Mouse (Mus musculus) olfactory bulb, adult 2 months (tissue): ENCODE measurements around the gene Ifitm1. TPM values are rescaled to one million over a fixed set of nuclear protein-coding genes. Genes with fewer than 3 reads are reported as not detected.
"Not testable (repeated sequence)": the region's sequence is repeated elsewhere in the genome, so short reads cannot be mapped to it uniquely, and the experiment has no call there.

Source experiments
- H3K27ac ChIP-seq: fragments of 200-500 bp; 2 replicates; pipeline ENCODE4 v1.5.1; 2012; ENCODE audit warnings: low read depth, low read length; ENCODE audit not compliant: insufficient read depth
- H3K4me1 ChIP-seq: fragments of 200-500 bp; 2 replicates; pipeline ENCODE4 v1.6.1; 2012; ENCODE audit warnings: low read length; ENCODE audit not compliant: control insufficient read depth, insufficient read depth
- H3K4me3 ChIP-seq: fragments of 200-500 bp; 2 replicates; pipeline ENCODE4 v1.5.1; 2012; ENCODE audit warnings: mild to moderate bottlenecking, low read depth, low read length, moderate library complexity; ENCODE audit not compliant: insufficient read depth
- CTCF ChIP-seq: fragments of 200-500 bp; IDR thresholded peaks from 2 replicates; pipeline ENCODE4 v1.5.1; 2012; ENCODE audit warnings: low read depth, mild to moderate bottlenecking, low read length, moderate library complexity; ENCODE audit not compliant: insufficient read depth
- POLR2A ChIP-seq: fragments of 200-500 bp; IDR thresholded peaks from 2 replicates; pipeline ENCODE4 v1.6.1; 2012; ENCODE audit warnings: mild to moderate bottlenecking, low read depth, low read length, moderate library complexity; ENCODE audit not compliant: insufficient read depth
- WGBS: fragments of 180-500 bp; shearing (Covaris S2); methylation state at CpG from one replicate; pipeline ENCODE4 v1.1.7; 2018; 5-methylcytosine and 5-hydroxymethylcytosine counted together
- polyA plus RNA-seq: library from polyadenylated mRNA; stranded (reverse); fragments of >200 nt; gene quantifications from 2 replicates; pipeline ENCODE4 v1.2.4, GENCODE M21; 2012; ENCODE audit warnings: low replicate concordance; ENCODE audit not compliant: missing spikeins, insufficient read depth, insufficient read length

The Ifitm1 gene
- polyA plus RNA-seq, 1 experiment: not detected

DNA sequence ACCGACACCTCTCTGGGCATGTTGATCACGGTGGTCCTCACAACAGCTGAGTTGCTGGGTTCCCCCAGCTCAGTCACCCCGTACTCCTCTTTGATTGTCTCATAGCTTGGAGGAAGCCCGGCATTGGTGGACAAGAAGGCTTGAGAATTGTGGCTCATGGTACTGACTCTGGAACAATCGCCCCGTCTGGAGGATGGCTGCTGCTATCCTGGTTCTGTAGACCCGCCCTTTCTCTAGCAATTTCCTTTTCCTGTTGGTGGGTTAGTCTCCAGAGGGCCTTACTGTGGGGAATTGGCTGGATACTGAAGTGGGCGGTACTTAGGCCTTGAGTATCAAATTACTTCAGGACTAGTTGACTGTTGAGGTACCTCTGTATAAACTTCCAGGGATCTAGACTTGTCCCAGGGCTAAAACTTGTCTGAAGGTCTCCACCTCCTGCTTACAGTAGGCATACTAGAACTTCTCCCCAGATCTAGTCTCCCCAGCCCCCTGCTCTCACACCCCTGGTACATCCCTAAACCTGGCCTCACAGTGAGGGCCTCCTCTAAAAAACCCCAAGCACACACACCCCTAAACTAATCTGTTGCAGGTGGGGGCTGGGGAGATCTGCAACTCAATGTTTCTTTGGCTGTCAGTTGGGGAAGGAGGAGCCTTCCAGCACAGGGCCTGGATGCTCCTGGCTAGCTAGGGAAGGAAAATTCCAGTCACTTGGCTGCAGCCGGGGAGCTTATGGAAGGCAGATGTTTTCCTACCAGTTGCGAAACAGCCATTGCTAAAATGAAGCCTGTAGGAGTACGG lies 11.1 kb upstream of the Ifitm1 start, which contains the start of the genes Gm45717 and Ifitm2:
TSS of gene Gm45717 (minus strand) at position 180 of the 798 bp plus-strand sequence.
TSS of gene Ifitm2 (minus strand) at position 230 of the 798 bp plus-strand sequence.
- peak within 1 kb of the TSS; percentile 30 for H3K4me3 ChIP-seq
- no peak for TF ChIP-seq CTCF
- no peak for TF ChIP-seq POLR2A
- WGBS: 47% methylated on average over 11 of the region's 11 CpGs
- no peak within 1 kb of the TSS for H3K27ac ChIP-seq
- peaks cover 4% of the 10 kb centered on the region; the same call in 1 of the 2 replicates for H3K4me1 ChIP-seq

DNA sequence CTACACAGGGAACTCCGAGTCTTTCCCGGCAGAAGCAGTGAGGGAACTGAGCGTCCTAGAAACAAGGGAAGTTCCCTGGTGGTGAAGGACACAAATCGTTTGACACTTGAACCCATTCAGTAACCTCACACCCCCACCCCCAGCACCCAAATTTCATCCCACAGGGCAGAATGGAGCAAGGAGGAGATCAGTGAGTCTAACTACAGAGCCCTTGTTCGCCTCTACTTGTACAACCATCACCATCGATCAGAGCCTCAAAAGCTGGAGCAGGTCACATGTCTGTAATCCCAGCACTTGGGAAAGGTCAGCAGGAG lies 10.5 kb upstream of the Ifitm1 start:
- TF ChIP-seq POLR2A: no peak
- no peak for TF ChIP-seq CTCF
- no peak overlapping the region for H3K4me3 ChIP-seq
- peaks cover 4% of the 10 kb centered on the region; the same call in 1 of the 2 replicates for H3K4me1 ChIP-seq
- no peak overlapping the region for H3K27ac ChIP-seq
- 62% methylated on average over 6 of the region's 6 CpGs for WGBS

DNA sequence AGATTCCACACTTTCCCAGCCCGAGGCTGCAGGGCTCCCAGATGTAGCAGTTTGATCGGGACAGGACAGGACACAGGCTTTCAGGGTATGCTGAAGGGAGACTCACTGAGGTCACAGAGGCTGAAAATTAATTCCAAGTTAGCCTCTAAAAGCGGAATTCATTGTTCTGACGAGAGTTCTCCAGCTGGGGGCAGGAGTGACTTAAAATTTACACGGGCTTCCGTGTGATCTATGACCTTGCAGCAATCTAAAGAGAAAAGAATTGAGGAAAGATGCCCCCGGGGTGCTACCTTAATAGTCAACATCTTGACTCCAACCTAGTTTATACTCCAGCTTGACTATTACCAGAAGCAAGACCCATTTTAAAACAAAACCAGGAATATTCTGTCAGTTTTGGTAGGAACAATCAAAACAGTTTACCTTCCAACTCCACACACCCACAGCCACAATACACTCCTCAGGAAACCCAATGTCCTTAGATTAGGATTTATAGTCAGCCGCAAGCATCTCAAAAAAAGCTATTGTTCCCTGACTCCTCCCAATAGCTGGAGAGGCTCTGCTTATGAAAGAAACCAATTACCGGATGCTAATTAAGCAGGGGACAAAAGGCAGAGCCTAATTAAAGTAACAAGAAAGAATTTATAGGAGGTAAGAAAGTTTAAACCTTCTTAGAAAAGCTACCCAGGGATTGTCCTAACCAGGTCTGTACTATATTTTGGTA lies 7.7 kb upstream of the Ifitm1 start:
- Histone ChIP-seq H3K27ac (no peak overlapping the region), H3K4me1 (peaks cover 4% of the 10 kb centered on the region; the same call in 1 of the 2 replicates), H3K4me3 (no peak overlapping the region)
- WGBS: 13% methylated on average over 9 of the region's 9 CpGs
- TF ChIP-seq CTCF: no peak
- TF ChIP-seq POLR2A: no peak

DNA sequence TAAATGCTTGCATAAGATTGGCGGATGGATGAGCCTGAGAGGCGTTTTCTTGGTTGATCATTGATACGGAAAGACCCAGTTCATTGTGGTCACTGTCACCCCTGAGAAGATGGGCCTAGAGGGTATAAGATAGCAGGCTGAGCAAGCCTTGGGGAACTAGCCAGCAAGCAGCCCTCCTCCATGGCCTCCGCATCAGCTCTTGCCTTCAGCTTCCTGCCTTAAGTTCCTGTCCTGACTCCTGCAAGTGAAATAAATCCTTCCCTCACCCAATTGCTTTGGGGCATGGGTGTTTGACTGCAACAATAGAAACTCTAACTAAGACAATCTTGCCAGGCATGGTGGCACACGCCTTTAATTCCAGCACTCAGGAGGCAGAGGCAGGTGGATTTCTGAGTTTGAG lies 7.0 kb upstream of the Ifitm1 start:
- 82% methylated on average over 5 of the region's 5 CpGs for WGBS
- Histone ChIP-seq H3K4me3 (no peak overlapping the region), H3K27ac (no peak overlapping the region), H3K4me1 (peaks cover 4% of the 10 kb centered on the region; the same call in 1 of the 2 replicates)
- TF ChIP-seq POLR2A (no peak), CTCF (no peak)

DNA sequence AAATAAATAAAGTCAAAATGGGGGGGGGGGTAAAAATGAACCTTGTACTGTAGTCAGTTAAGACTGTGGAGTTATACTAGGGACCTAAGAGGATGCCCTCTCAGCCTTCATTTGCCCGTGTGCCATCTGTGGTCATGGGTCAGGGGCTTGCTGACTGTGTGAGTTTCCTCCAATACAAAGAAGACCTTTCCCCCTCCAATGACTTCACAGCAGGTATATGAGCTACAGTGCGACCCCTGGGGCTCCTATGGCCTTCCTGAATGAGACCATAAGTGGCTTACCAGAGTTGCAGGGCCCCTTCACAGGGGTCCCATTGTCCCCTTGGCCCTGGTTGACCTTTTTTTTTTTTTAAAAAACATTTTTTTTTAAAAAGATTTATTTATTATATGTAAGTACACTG lies 5.6 kb upstream of the Ifitm1 start:
- no peak for TF ChIP-seq POLR2A
- no peak for TF ChIP-seq CTCF
- WGBS: 88% methylated on average over 2 of the region's 2 CpGs
- H3K27ac ChIP-seq: no peak overlapping the region
- no peak overlapping the region for H3K4me3 ChIP-seq
- peaks cover 2% of the 10 kb centered on the region; the same call in 1 of the 2 replicates for H3K4me1 ChIP-seq

DNA sequence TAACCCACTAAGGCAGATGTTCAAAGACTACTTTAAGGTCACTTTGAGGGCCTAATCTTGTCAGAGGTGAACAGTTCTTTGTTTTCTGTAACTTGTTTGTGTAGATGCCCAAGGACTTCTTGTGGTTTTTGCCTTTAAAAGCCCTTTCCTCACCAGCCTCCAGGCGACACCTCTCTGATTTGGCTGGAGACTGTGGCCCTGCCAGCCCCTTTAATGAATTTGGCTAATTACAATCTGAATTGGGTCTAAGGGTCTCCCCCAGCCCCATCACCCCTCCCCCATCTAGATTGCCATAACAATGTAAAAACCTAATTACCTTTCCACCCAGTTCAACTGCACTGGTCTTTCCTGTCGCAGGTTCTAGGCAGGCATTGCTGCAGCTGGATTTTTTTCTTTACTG lies 4.3 kb upstream of the Ifitm1 start:
- TF ChIP-seq CTCF (no peak), POLR2A (no peak)
- H3K4me3 ChIP-seq: no peak overlapping the region
- H3K27ac ChIP-seq: no peak overlapping the region
- H3K4me1 ChIP-seq: peaks cover 1% of the 10 kb centered on the region; the same call in 1 of the 2 replicates
- WGBS: 84% methylated on average over 2 of the region's 2 CpGs

DNA sequence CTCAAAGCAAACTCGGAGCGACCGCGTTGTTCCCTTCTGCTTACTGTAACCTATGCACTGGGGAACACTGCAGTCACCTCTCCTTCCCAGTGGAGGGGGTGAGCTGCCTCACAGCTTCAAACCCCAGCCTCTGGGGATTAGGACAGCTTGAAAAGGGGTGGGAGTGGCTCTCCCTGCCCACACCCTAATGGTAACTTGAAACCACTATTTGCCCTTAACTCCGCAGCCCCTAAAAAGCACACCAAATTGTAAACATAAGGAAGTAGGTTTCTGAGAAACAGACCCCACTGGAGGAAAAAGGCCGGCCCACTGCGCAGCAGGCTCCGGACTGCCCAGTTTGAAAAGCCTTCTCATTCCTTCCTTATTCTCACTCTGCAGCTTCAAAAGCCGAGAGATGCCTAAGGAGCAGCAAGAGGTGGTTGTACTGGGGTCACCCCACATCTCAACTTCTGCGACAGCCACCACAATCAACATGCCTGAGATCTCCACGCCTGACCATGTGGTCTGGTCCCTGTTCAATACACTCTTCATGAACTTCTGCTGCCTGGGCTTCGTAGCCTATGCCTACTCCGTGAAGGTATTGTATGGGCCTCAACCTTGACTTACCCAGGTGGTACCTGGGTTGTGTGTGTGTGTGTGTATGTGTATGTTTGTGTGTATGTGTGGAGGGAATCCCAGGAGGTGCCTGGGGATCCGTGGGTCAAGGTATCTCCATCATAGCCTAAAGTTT lies 1.0 kb downstream of the Ifitm1 start:
- Histone ChIP-seq H3K27ac (no peak overlapping the region), H3K4me3 (no peak overlapping the region), H3K4me1 (peaks cover 6% of the 10 kb centered on the region; the same call in 1 of the 2 replicates)
- TF ChIP-seq POLR2A (no peak), CTCF (no peak)
- 54% methylated on average over 14 of the region's 14 CpGs for WGBS

DNA sequence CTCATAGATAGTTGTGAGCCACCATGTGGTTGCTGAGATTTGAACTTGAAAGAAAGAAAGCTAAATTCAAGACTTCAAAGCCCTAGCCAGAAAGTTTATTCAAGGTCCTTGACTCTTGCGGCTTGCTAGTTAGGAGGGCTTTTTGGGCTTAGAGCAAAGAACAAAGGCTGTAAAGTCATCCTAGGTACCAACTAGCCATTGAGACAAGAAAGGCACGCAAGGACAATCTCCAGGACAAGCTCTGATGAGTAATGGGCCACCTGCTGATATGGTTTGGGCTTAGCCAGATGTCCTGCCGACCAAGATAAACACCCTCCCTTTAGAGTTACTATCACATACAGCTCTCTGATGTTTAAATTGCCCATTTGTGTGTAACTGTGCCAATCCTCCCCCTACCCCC lies 1.7 kb downstream of the Ifitm1 start:
- H3K27ac ChIP-seq, H3K4me3 ChIP-seq, H3K4me1 ChIP-seq: not testable (repeated sequence)
- WGBS: 57% methylated on average over 3 of the region's 3 CpGs

DNA sequence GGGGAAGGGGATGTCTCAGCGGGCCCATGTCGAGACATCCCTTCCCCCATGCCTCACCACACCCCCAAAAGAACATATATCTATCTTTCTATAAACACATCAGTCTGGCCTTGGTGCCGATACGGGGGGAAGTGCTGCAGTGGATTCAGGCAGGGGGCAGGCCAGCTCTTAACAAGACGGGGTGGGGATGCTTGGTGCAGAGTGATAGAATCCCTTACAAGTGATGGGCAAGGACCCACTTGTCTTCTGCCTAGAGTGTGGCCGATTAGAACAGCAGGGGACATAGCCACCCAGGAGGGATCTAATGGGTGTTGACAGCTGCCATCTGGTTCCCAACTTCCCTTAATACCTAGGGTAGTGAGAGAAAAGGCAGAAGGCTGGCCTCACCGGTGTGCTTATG lies 3.9 kb downstream of the Ifitm1 start:
- 69% methylated on average over 7 of the region's 7 CpGs for WGBS

More for the DNA sequence above, 3.9 kb downstream of the Ifitm1 start:
- peaks cover 9% of the 10 kb centered on the region for H3K4me1 ChIP-seq
- no peak overlapping the region for H3K27ac ChIP-seq
- TF ChIP-seq POLR2A (no peak), CTCF (no peak)
- no peak overlapping the region for H3K4me3 ChIP-seq
